Comparison of ENCODE assay signal across 8 mouse cellular contexts in genomic region chr12:80150624-80151023, GRCm38 (mm10). TPM values are rescaled to one million over a fixed set of nuclear protein-coding genes. Genes with fewer than 3 reads are reported as not detected.
DNase-seq lines count a peak whose midpoint lies in the region; ATAC-seq and TF ChIP-seq lines count a peak whose summit lies in the region.

No protein-coding gene starts in this region.

- no peaks in the 10 kb centered on the region for H3K27me3 ChIP-seq in embryonic facial prominence, embryonic 10.5 days (replicated peaks; ENCODE audit: low read depth, poor library complexity, severe bottlenecking)
- no peaks in the 10 kb centered on the region for H3K27me3 ChIP-seq in limb, embryonic 14.5 days (ENCODE audit: control insufficient read depth, insufficient read depth, low read length)

- peak overlapping the region; percentile 25; the same call in 1 of the 2 replicates for H3K4me3 ChIP-seq in embryonic facial prominence, embryonic 10.5 days
- H3K4me3 ChIP-seq in limb, embryonic 14.5 days (replicated peaks; ENCODE audit: low read length) = no peak overlapping the region

- H3K27ac ChIP-seq in embryonic facial prominence, embryonic 10.5 days (replicated peaks) = no peak overlapping the region
- H3K27ac ChIP-seq in limb, embryonic 14.5 days (replicated peaks; ENCODE audit: low read depth, low read length) = no peak overlapping the region

- H3K9me3 ChIP-seq in embryonic facial prominence, embryonic 10.5 days = no peaks in the 10 kb centered on the region
- no peaks in the 10 kb centered on the region for H3K9me3 ChIP-seq in limb, embryonic 14.5 days (ENCODE audit: control insufficient read depth, low read length)

- WGBS in embryonic facial prominence, embryonic 10.5 days = 22% methylated on average over 8 of the region's 8 CpGs
- WGBS in limb, embryonic 14.5 days = 31% methylated on average over 8 of the region's 8 CpGs

- peak; percentile 47; the same call in 1 of the 2 replicates for ATAC-seq in limb, embryonic 14.5 days (ENCODE audit: low FRiP score, low read depth)

- peaks cover 28% of the 10 kb centered on the region for H3K4me1 ChIP-seq in embryonic facial prominence, embryonic 10.5 days
- peaks cover 7% of the 10 kb centered on the region; the same call in 1 of the 2 replicates for H3K4me1 ChIP-seq in limb, embryonic 14.5 days (ENCODE audit: control insufficient read depth, insufficient read depth, low read length)

- no peak for TF ChIP-seq POLR2A in limb, embryonic 14.5 days (IDR thresholded peaks at IDR 0.05; ENCODE audit: borderline replicate concordance, extremely low read depth, insufficient read depth, insufficient read length)

- no peaks in the 10 kb centered on the region for H3K36me3 ChIP-seq in embryonic facial prominence, embryonic 10.5 days (replicated peaks)
- no peaks in the 10 kb centered on the region for H3K36me3 ChIP-seq in limb, embryonic 14.5 days (ENCODE audit: control insufficient read depth, insufficient read depth, low read length)

- H3K4me2 ChIP-seq in limb, embryonic 14.5 days (replicated peaks; ENCODE audit: low read depth, low read length, severe bottlenecking) = no peak overlapping the region

- no peak overlapping the region for H3K9ac ChIP-seq in limb, embryonic 14.5 days (ENCODE audit: low read depth, low read length, severe bottlenecking)

- DNase-seq in adrenal gland, adult 2 months = peak; percentile 60
- no peak for DNase-seq in adrenal gland, adult 8-10 months
- DNase-seq in 416B (ENCODE audit: low read depth) = peak; percentile 76
- peak; percentile 70 for DNase-seq in embryonic facial prominence, embryonic 10.5 days (ENCODE audit: low spot score)
- DNase-seq in limb, embryonic 14.5 days (ENCODE audit: low spot score) = no peak
- peak; percentile 74 for DNase-seq in retina, postnatal 1 day
- DNase-seq in left cerebral cortex, adult 8-10 months (ENCODE audit: low spot score in 2 of 2) = no peak
- no peak for DNase-seq in spleen, adult 18-20 months

RNA-seq across cellular contexts. Expression of gene Zfp36l1, which starts 37.8 kb away (rescaled TPM):
- 100 to 1,000 TPM; 191 to 215 TPM for total RNA-seq in adrenal gland, adult 2 months (2021)
- 458 and 470 TPM in 2 replicates for polyA plus RNA-seq in adrenal gland, adult 2 months (2012; rRNA removed)
- 100 to 1,000 TPM; 257 to 328 (median 289) TPM for total RNA-seq in adrenal gland, adult 8-10 months (2022)
- 114 and 119 TPM in 2 replicates for polyA plus RNA-seq in embryonic facial prominence, embryonic 10.5 days (2016; fragmentation: Nextera tagmentation; extraction: Ambion mirVana)
- polyA plus RNA-seq in limb, embryonic 14.5 days (2012; rRNA removed) = 245 and 413 TPM in 2 replicates
- polyA plus RNA-seq in limb, embryonic 14.5 days (2014; fragmentation: Nextera tagmentation; extraction: Ambion mirVana) = 195 and 209 TPM in 2 replicates
- 10 to 100 TPM; 26.7 to 46.5 (median 33.3) TPM for total RNA-seq in left cerebral cortex, adult 8-10 months (2022)

Comparison
In these comparisons a context has a peak if more than half of its experiments do, and no peak if none do; other contexts are left out.
1. DNase-seq: peak in adrenal gland, adult 2 months (single experiment), 416B (single experiment), embryonic facial prominence, embryonic 10.5 days (single experiment) and retina, postnatal 1 day (single experiment); none in adrenal gland, adult 8-10 months (single experiment), limb, embryonic 14.5 days (single experiment), left cerebral cortex, adult 8-10 months (0 of 2) and spleen, adult 18-20 months (0 of 2).
2. RNA of gene Zfp36l1, which starts 37.8 kb away (total RNA-seq): 257 to 328 TPM in adrenal gland, adult 8-10 months and 191 to 215 TPM in adrenal gland, adult 2 months; 26.7 to 46.5 TPM in left cerebral cortex, adult 8-10 months; every median in the first group is over 4 times any median in the second.